7 mouse cellular contexts compared by ENCODE assay signal in genomic region chr1:67218339-67218944, GRCm38 (mm10).
DNase-seq lines count a peak whose midpoint lies in the region; ATAC-seq lines count a peak whose summit lies in the region.

No protein-coding gene starts in this region.

- H3K27me3 ChIP-seq in heart, embryonic 11.5 days (ENCODE audit: control insufficient read depth, insufficient read depth, low read length): no peaks in the 10 kb centered on the region

- H3K9ac ChIP-seq in heart, embryonic 11.5 days (ENCODE audit: low read depth, low read length): no peak overlapping the region

- 40% methylated on average over 2 of the region's 2 CpGs for WGBS in heart, embryonic 11.5 days (ENCODE audit: insufficient replicate concordance)

- peak; percentile 1 for DNase-seq in lung, postnatal 25 days (ENCODE audit: low spot score)
- DNase-seq in lung, adult 18-20 months: no peak
- peak; percentile 21 for DNase-seq in embryo, embryonic 10 days (ENCODE audit: low spot score)
- peak; percentile 29 for DNase-seq in layer of hippocampus, adult 11-12 months (ENCODE audit: low spot score)
- DNase-seq in retina, postnatal 1 day: peak; percentile 25
- no peak for DNase-seq in heart, postnatal 25 days (ENCODE audit: low spot score)

- no peaks in the 10 kb centered on the region for H3K36me3 ChIP-seq in heart, embryonic 11.5 days (ENCODE audit: control insufficient read depth, insufficient read depth, low read length)

- no peak overlapping the region for H3K27ac ChIP-seq in heart, embryonic 11.5 days (ENCODE audit: low read depth, low read length)

- H3K9me3 ChIP-seq in heart, embryonic 11.5 days (replicated peaks; ENCODE audit: control insufficient read depth, low read length): no peaks in the 10 kb centered on the region

- no peaks in the 10 kb centered on the region for H3K4me1 ChIP-seq in heart, embryonic 11.5 days (ENCODE audit: control insufficient read depth, insufficient read depth, low read length)

- ATAC-seq in heart, embryonic 11.5 days (replicated peaks; ENCODE audit: insufficient number of reproducible peaks, low FRiP score, low TSS enrichment): no peak

- intact Hi-C loops in heart, postnatal 25 days (cut with DNase I): no loop called here

- H3K4me3 ChIP-seq in heart, embryonic 11.5 days (ENCODE audit: low read depth, low read length): no peak overlapping the region

- H3K4me2 ChIP-seq in heart, embryonic 11.5 days: no peak overlapping the region

Comparison
In these comparisons a context has a peak if more than half of its experiments do, and no peak if none do; other contexts are left out.
1. DNase-seq: peak in lung, postnatal 25 days (single experiment), embryo, embryonic 10 days (single experiment), layer of hippocampus, adult 11-12 months (single experiment) and retina, postnatal 1 day (single experiment); none in lung, adult 18-20 months (0 of 2) and heart, postnatal 25 days (single experiment).